Mouse (Mus musculus) midbrain, embryonic 12.5 days (tissue): ENCODE measurements around the gene 1700008O03Rik. TPM values are rescaled to one million over a fixed set of nuclear protein-coding genes. Genes with fewer than 3 reads are reported as not detected.
A peak's percentile ranks its signal among the peaks of the same experiment; 100 is the strongest.

Source experiments
- ATAC-seq: fragments of 200-750 bp; cut with Nextera tagmentation; 2 replicates; pipeline ENCODE4 v1.8.0; 2017; ENCODE audit warnings: low read depth, moderate TSS enrichment, moderate library complexity; ENCODE audit not compliant: low FRiP score
- H3K27ac ChIP-seq: fragments of 300-500 bp; sonication (generic); replicated peaks from 2 replicates; pipeline ENCODE4 v1.5.1; 2016; ENCODE audit warnings: mild to moderate bottlenecking
- H3K27me3 ChIP-seq: fragments of 300-500 bp; sonication (generic); 2 replicates; pipeline ENCODE4 v1.6.1; 2016; ENCODE audit warnings: mild to moderate bottlenecking
- H3K36me3 ChIP-seq: fragments of 300-500 bp; sonication (generic); 2 replicates; pipeline ENCODE4 v1.6.1; 2016
- H3K4me1 ChIP-seq: fragments of 300-500 bp; sonication (generic); 2 replicates; pipeline ENCODE4 v1.6.1; 2016
- H3K4me2 ChIP-seq: fragments of 300-500 bp; sonication (generic); replicated peaks from 2 replicates; pipeline ENCODE4 v1.6.1; 2016; ENCODE audit warnings: mild to moderate bottlenecking, moderate library complexity
- H3K4me3 ChIP-seq: fragments of 300-500 bp; sonication (generic); 2 replicates; pipeline ENCODE4 v1.5.1; 2016; ENCODE audit warnings: mild to moderate bottlenecking
- H3K9ac ChIP-seq: fragments of 300-500 bp; sonication (generic); replicated peaks from 2 replicates; pipeline ENCODE4 v1.6.1; 2016; ENCODE audit warnings: mild to moderate bottlenecking, moderate library complexity
- H3K9me3 ChIP-seq: fragments of 300-500 bp; sonication (generic); 2 replicates; pipeline ENCODE4 v1.6.1; 2016; ENCODE audit warnings: mild to moderate bottlenecking
- WGBS: fragments of 180-500 bp; shearing (Covaris S2); methylation state at CpG from one replicate; pipeline ENCODE4 v1.1.7; 2016; 5-methylcytosine and 5-hydroxymethylcytosine counted together
- polyA plus RNA-seq: library from polyadenylated mRNA; unstranded; fragments of >200 nt; fragmentation: Nextera tagmentation; extraction: Ambion mirVana; gene quantifications from 2 replicates; pipeline ENCODE4 v1.2.1, GENCODE M21; 2016

Gene 1700008O03Rik
- polyA plus RNA-seq, 1 experiment from 2014 or later = 0.74 TPM

GRCm38 (mm10) chr7:44337121-44337849 lies 48.3 kb downstream of the 1700008O03Rik start:
- Histone ChIP-seq H3K36me3 (peaks cover 7% of the 10 kb centered on the region; the same call in 1 of the 2 replicates), H3K4me1 (peaks cover 13% of the 10 kb centered on the region; the same call in 1 of the 2 replicates), H3K4me2 (peak overlapping the region; percentile 81), H3K27ac (no peak overlapping the region), H3K27me3 (peaks cover 76% of the 10 kb centered on the region), H3K9me3 (no peaks in the 10 kb centered on the region), H3K4me3 (peak overlapping the region; percentile 65), H3K9ac (peak overlapping the region; percentile 79)
- ATAC-seq = no peak
- 3% methylated on average over 32 of the region's 32 CpGs for WGBS

- H3K27ac ChIP-seq = peak overlapping the region; percentile 80
These were observed 49.3 kb downstream of the 1700008O03Rik start for GRCm38 (mm10) chr7:44336046-44337021.

GRCm38 (mm10) chr7:44335031-44335878 lies 50.4 kb downstream of the 1700008O03Rik start:
- H3K27ac ChIP-seq = peak overlapping the region; percentile 80
- H3K9me3 ChIP-seq = no peaks in the 10 kb centered on the region
- peaks cover 7% of the 10 kb centered on the region; the same call in 1 of the 2 replicates for H3K36me3 ChIP-seq
- peak overlapping the region; percentile 65 for H3K4me3 ChIP-seq
- peak overlapping the region; percentile 79 for H3K9ac ChIP-seq
- H3K27me3 ChIP-seq = peaks cover 72% of the 10 kb centered on the region
- peak overlapping the region; percentile 81 for H3K4me2 ChIP-seq
- H3K4me1 ChIP-seq = peaks cover 13% of the 10 kb centered on the region; the same call in 1 of the 2 replicates
- peak; percentile 73 for ATAC-seq
- 6% methylated on average over 17 of the region's 40 CpGs for WGBS

More at GRCm38 (mm10) chr7:44336046-44337021, 49.3 kb downstream of the 1700008O03Rik start:
- H3K9me3 ChIP-seq = no peaks in the 10 kb centered on the region
- 1% methylated on average over 42 of the region's 54 CpGs for WGBS
- H3K27me3 ChIP-seq = peaks cover 76% of the 10 kb centered on the region
- peaks cover 7% of the 10 kb centered on the region; the same call in 1 of the 2 replicates for H3K36me3 ChIP-seq
- peak; percentile 55; the same call in 1 of the 2 replicates for ATAC-seq
- H3K4me3 ChIP-seq = peak overlapping the region; percentile 65
- H3K4me1 ChIP-seq = peaks cover 13% of the 10 kb centered on the region; the same call in 1 of the 2 replicates
- peak overlapping the region; percentile 81 for H3K4me2 ChIP-seq
- peak overlapping the region; percentile 79 for H3K9ac ChIP-seq

- no peak overlapping the region for H3K4me3 ChIP-seq
- H3K4me1 ChIP-seq = peaks cover 13% of the 10 kb centered on the region; the same call in 1 of the 2 replicates
- H3K36me3 ChIP-seq = peaks cover 7% of the 10 kb centered on the region; the same call in 1 of the 2 replicates
- no peak overlapping the region for H3K4me2 ChIP-seq
- H3K9me3 ChIP-seq = no peaks in the 10 kb centered on the region
- no peak overlapping the region for H3K9ac ChIP-seq
- peaks cover 61% of the 10 kb centered on the region for H3K27me3 ChIP-seq
- no peak for ATAC-seq
- no peak overlapping the region for H3K27ac ChIP-seq
- WGBS = 80% methylated on average over 14 of the region's 14 CpGs
These were observed 51.5 kb downstream of the 1700008O03Rik start for GRCm38 (mm10) chr7:44334139-44334538.

GRCm38 (mm10) chr7:44332336-44332735 lies 53.3 kb downstream of the 1700008O03Rik start:
- Histone ChIP-seq H3K9me3 (no peaks in the 10 kb centered on the region), H3K4me1 (peaks cover 13% of the 10 kb centered on the region; the same call in 1 of the 2 replicates), H3K36me3 (peaks cover 7% of the 10 kb centered on the region; the same call in 1 of the 2 replicates), H3K27ac (no peak overlapping the region), H3K4me2 (no peak overlapping the region), H3K4me3 (no peak overlapping the region), H3K9ac (no peak overlapping the region), H3K27me3 (peaks cover 43% of the 10 kb centered on the region)
- 66% methylated on average over 3 of the region's 3 CpGs for WGBS
- no peak for ATAC-seq

GRCm38 (mm10) chr7:44326614-44327013 lies 59.0 kb downstream of the 1700008O03Rik start:
- Histone ChIP-seq H3K4me3 (no peak overlapping the region), H3K27me3 (peaks cover 4% of the 10 kb centered on the region; the same call in 1 of the 2 replicates), H3K9ac (no peak overlapping the region), H3K4me2 (no peak overlapping the region), H3K27ac (no peak overlapping the region), H3K9me3 (no peaks in the 10 kb centered on the region), H3K4me1 (no peaks in the 10 kb centered on the region), H3K36me3 (peaks cover 14% of the 10 kb centered on the region)
- ATAC-seq = no peak
- WGBS = 71% methylated on average over 6 of the region's 6 CpGs

- no peak overlapping the region for H3K4me2 ChIP-seq
- H3K9me3 ChIP-seq = no peaks in the 10 kb centered on the region
- no peaks in the 10 kb centered on the region for H3K4me1 ChIP-seq
- H3K9ac ChIP-seq = 0 out of 2 replicates have a peak overlapping the region, but pooled peaks have one; percentile 16
- no peak for ATAC-seq
- H3K27me3 ChIP-seq = peaks cover 4% of the 10 kb centered on the region; the same call in 1 of the 2 replicates
- WGBS = 77% methylated on average over 1 of the region's 1 CpGs
- H3K27ac ChIP-seq = no peak overlapping the region
- H3K4me3 ChIP-seq = no peak overlapping the region
- H3K36me3 ChIP-seq = peaks cover 48% of the 10 kb centered on the region
These were observed 63.3 kb downstream of the 1700008O03Rik start for GRCm38 (mm10) chr7:44322290-44322689.

GRCm38 (mm10) chr7:44320886-44321285 lies 64.7 kb downstream of the 1700008O03Rik start:
- Histone ChIP-seq H3K9me3 (no peaks in the 10 kb centered on the region), H3K4me1 (no peaks in the 10 kb centered on the region), H3K9ac (no peak overlapping the region), H3K27me3 (no peaks in the 10 kb centered on the region), H3K36me3 (peaks cover 56% of the 10 kb centered on the region), H3K27ac (no peak overlapping the region), H3K4me3 (no peak overlapping the region), H3K4me2 (no peak overlapping the region)
- WGBS = 66% methylated on average over 8 of the region's 8 CpGs
- no peak for ATAC-seq

- Histone ChIP-seq H3K9me3 (no peaks in the 10 kb centered on the region), H3K4me3 (no peak overlapping the region), H3K36me3 (peaks cover 65% of the 10 kb centered on the region), H3K9ac (no peak overlapping the region), H3K4me1 (no peaks in the 10 kb centered on the region), H3K27ac (no peak overlapping the region), H3K27me3 (no peaks in the 10 kb centered on the region), H3K4me2 (no peak overlapping the region)
- 39% methylated on average over 4 of the region's 4 CpGs for WGBS
- peak; percentile 69; the same call in 1 of the 2 replicates for ATAC-seq
These were observed 67.7 kb downstream of the 1700008O03Rik start for GRCm38 (mm10) chr7:44317913-44318312.

- H3K9ac ChIP-seq = no peak overlapping the region
- H3K27me3 ChIP-seq = peaks cover 20% of the 10 kb centered on the region
- peaks cover 20% of the 10 kb centered on the region for H3K4me1 ChIP-seq
- no peak for ATAC-seq
- peaks cover 24% of the 10 kb centered on the region; the same call in 1 of the 2 replicates for H3K36me3 ChIP-seq
- H3K27ac ChIP-seq = peak overlapping the region; percentile 11; the same call in 1 of the 2 replicates
- 52% methylated on average over 16 of the region's 16 CpGs for WGBS
- H3K9me3 ChIP-seq = no peaks in the 10 kb centered on the region
- H3K4me2 ChIP-seq = no peak overlapping the region
- H3K4me3 ChIP-seq = no peak overlapping the region
These were observed 73.1 kb downstream of the 1700008O03Rik start for GRCm38 (mm10) chr7:44312484-44312883.
